Mouse (Mus musculus) liver, embryonic 18 days (tissue): ENCODE results near the gene Tas2r144. TPM values are rescaled to one million over a fixed set of nuclear protein-coding genes. Genes with fewer than 3 reads are reported as not detected.

Source experiments
- polyA plus RNA-seq: library from polyadenylated mRNA; depleted of rRNA; stranded (reverse); fragments of >200 nt; gene quantifications from 2 replicates; pipeline ENCODE4 v1.2.3, GENCODE M21; 2012; rRNA removed

Gene Tas2r144
- not detected in 2 replicates for polyA plus RNA-seq

GRCm38 (mm10) chr6:42215028-42215427 is at the start of gene Tas2r144:
TSS of gene Tas2r144 (plus strand) at chr6:42215328.

GRCm38 (mm10) chr6:42245711-42246353 is 30.7 kb downstream of the Tas2r144 start, which contains the start of gene Gstk1:
TSS of gene Gstk1 (plus strand) at chr6:42245935.

DNA sequence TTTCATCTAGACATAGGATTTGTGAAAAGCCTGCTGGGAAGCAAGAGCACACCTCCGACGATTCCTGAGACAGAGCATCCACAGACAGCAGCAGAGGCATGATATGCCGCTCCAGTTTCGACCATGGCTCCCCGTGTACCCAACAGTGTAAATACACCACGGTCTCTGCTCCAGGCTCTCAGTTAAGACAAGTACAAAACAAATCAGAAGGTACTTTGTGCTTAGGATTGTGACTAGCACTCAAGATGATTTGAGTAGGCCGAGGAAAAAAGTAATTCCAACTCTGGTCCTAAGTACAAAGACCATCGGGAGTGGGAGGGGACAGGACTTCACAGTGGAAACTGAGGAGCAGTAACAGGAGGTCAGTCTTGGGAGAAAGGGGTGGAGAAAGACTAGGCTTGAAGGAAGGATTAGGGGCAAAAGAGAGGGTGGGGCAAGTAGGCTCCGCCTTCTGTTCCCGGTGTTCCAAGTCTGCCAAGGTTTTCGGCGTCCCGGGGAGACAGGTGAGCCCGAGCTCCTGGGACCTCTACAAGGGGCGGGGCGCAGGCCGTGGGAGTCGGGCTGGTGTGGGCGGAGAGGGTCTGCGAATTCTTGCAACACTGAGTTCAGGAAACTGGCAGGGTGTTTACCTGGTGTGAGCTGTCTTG is 46.5 kb downstream of the Tas2r144 start, which contains the start of gene Tmem139:
Gene Tmem139, plus strand, starts transcription at position 447 of the 647 bp plus-strand sequence.

DNA sequence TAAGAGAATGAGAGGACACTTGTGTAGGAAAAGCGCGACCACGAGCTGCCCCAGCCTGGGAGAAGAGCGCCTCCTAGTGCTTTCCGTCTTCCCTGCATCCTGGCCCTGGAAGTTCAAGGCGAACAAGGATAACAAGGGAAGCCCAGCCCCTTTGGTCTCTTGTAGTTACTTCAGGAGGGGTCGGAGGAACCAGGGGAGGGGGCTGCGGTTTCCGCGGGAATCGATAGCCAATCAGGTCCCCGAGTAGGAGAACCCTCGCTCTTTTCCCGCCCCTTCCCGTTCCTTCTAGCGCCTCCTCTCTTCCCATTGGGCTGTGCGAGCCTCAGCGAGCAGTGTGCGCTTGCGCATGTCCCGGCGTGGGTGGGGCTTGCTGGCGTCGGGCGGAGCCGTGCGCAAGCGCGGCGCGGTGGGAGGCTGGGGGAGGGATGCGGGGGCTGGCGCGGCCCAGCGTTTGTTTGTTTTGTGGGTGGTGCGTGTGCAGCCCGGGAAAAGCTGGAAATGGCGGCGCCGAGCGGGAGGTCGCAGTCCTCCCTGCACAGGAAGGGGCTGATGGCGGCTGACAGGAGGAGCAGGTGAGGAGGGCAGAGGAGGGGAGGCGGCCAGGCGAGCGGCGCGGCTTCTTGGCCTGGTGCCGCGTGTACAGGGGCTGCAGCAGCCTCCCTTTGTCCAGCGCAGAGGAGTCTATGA is 49.6 kb downstream of the Tas2r144 start, which contains the start of gene Casp2:
Gene Casp2, plus strand, starts transcription at position 360 of the 687 bp plus-strand sequence.

Other genes starting within 250 kb of the Tas2r144 start
- gene Sval3, start 247.2 kb upstream of the Tas2r144 start, polyA plus RNA-seq, result not detected in 2 replicates
- gene Sva, start 176.9 kb upstream of the Tas2r144 start, polyA plus RNA-seq, result not detected in 2 replicates
- not detected in 2 replicates for gene Tas2r139, start 74.4 kb upstream of the Tas2r144 start, polyA plus RNA-seq
- gene Gstk1, start 30.6 kb downstream of the Tas2r144 start, polyA plus RNA-seq, result 11.0 and 14.4 TPM in 2 replicates
- gene Tmem139, start 46.6 kb downstream of the Tas2r144 start, polyA plus RNA-seq, result 0.26 and 0.29 TPM in 2 replicates
- gene Casp2, start 49.7 kb downstream of the Tas2r144 start, polyA plus RNA-seq, result 17.4 and 18.2 TPM in 2 replicates
- 0.11 and 0.14 TPM in 2 replicates for gene Clcn1, start 71.4 kb downstream of the Tas2r144 start, polyA plus RNA-seq
- 0.03 and 0.05 TPM in 2 replicates for gene Fam131b, start 109.3 kb downstream of the Tas2r144 start, polyA plus RNA-seq
- gene Zyx, start 134.3 kb downstream of the Tas2r144 start, polyA plus RNA-seq, result 37.7 and 44.0 TPM in 2 replicates
- 15.6 and 17.5 TPM in 2 replicates for gene Epha1, start 157.9 kb downstream of the Tas2r144 start, polyA plus RNA-seq
- gene Tas2r143, start 184.9 kb downstream of the Tas2r144 start, polyA plus RNA-seq, result 0.04 TPM in 1 of 2 replicates, not detected in the other
- 0.03 and 0.04 TPM in 2 replicates for gene Tas2r135, start 190.1 kb downstream of the Tas2r144 start, polyA plus RNA-seq
- gene Tas2r126, start 219.2 kb downstream of the Tas2r144 start, polyA plus RNA-seq, result 0.04 TPM in 1 of 2 replicates, not detected in the other
- gene Olfr458, start 249.9 kb downstream of the Tas2r144 start, polyA plus RNA-seq, result not detected in 2 replicates